Mouse (Mus musculus): ENCODE data around the gene Blvrb. TPM values are rescaled to one million over a fixed set of nuclear protein-coding genes. Genes with fewer than 3 reads are reported as not detected.
A peak's percentile ranks its signal among the peaks of the same experiment; 100 is the strongest.

Gene Blvrb
- polyA plus RNA-seq, 1 experiment from 2014 or later, result 34.3 TPM

DNA sequence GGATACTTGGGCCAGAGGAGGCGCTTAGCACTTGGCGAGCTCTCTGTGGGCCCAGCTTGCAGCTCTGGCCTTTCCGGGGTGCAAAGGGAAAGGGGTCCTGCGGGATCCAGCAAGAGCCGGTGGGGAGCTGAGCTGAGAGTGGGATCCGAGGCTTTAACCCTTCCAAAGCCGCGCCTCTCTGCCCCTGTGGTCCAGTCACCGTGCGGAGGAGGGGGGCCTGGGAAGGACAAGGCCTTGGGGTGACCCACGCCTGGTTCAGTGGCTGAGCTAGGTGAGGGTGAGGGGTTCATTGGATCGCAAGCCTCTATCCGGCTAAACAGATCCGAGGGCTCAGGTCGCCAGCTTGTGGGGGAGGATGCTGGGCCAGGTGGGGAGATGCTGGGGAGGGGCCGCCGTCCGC, 1.7 kb upstream of the Blvrb start:
- H3K27ac ChIP-seq (ENCODE audit: low read depth, low read length), result no peak overlapping the region
- DNase-seq (ENCODE audit: low spot score) (no peak), ATAC-seq (ENCODE audit: insufficient read depth, low FRiP score, low TSS enrichment) (no peak)
- H3K27me3 ChIP-seq (ENCODE audit: control insufficient read depth, insufficient read depth, low read length), result peaks cover 27% of the 10 kb centered on the region
- H3K4me2 ChIP-seq (ENCODE audit: low read depth), result peak overlapping the region; percentile 88
- WGBS, result 2% methylated on average over 15 of the region's 18 CpGs
- H3K36me3 ChIP-seq (ENCODE audit: control insufficient read depth, insufficient read depth, low read length), result no peaks in the 10 kb centered on the region
- peak overlapping the region; percentile 59 for H3K9ac ChIP-seq (ENCODE audit: low read length)
- peak overlapping the region; percentile 46 for H3K4me3 ChIP-seq (ENCODE audit: low read depth, low read length)
- H3K4me1 ChIP-seq (ENCODE audit: control insufficient read depth, insufficient read depth, low read length), result peaks cover 5% of the 10 kb centered on the region; the same call in 1 of the 2 replicates
- no peaks in the 10 kb centered on the region for H3K9me3 ChIP-seq (ENCODE audit: control insufficient read depth, low read length)

DNA sequence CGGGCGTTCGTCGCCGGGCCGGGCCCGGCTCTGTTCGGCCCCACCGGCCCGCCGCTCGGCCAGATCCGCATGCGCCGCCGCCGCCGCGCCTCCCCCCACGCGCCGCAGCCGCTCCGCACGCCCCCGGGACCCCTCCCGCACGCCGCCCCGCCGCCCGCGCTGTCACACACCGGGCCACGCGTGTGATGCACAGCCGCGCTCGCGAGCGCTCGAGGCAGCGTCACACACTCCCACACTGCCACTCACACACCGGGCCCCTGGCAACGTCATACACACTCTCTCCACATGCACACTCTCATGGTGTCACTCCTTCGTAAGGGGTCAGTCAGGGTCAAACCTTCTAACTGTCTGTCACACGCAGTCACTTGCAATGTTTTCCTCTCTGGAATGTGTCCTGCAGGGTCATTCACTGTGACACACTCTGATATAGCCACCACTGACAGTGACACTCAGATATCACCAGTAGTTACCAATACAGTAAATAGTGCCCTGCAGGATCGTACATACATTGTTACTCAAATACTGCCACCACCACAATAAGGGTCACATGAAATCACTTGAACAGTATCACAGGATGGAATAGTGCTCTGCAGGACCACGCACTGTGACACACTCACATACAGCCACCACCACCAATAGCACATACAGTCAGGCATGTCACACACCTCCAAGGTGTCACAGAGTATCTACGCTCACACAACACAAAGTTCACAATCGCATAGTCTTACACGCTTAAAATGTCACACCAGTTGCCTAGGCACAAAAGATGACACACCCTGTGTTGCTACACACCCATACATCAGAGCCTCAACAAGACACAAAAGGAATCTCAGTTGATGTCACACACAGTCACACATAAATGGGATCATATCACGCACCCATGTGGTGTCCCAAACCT, 1.0 kb upstream of the Blvrb start:
- H3K27me3 ChIP-seq (ENCODE audit: control insufficient read depth, insufficient read depth, low read length), result peaks cover 27% of the 10 kb centered on the region
- H3K9me3 ChIP-seq (ENCODE audit: control insufficient read depth, low read length), result no peaks in the 10 kb centered on the region
- peak overlapping the region; percentile 46 for H3K4me3 ChIP-seq (ENCODE audit: low read depth, low read length)
- no peaks in the 10 kb centered on the region for H3K36me3 ChIP-seq (ENCODE audit: control insufficient read depth, insufficient read depth, low read length)
- peak overlapping the region; percentile 59 for H3K9ac ChIP-seq (ENCODE audit: low read length)
- 14% methylated on average over 23 of the region's 53 CpGs for WGBS
- DNase-seq (ENCODE audit: low spot score) (no peak), ATAC-seq (ENCODE audit: insufficient read depth, low FRiP score, low TSS enrichment) (peak; percentile 49)
- peak overlapping the region; percentile 88 for H3K4me2 ChIP-seq (ENCODE audit: low read depth)
- H3K27ac ChIP-seq (ENCODE audit: low read depth, low read length), result no peak overlapping the region
- H3K4me1 ChIP-seq (ENCODE audit: control insufficient read depth, insufficient read depth, low read length), result peaks cover 5% of the 10 kb centered on the region; the same call in 1 of the 2 replicates

DNA sequence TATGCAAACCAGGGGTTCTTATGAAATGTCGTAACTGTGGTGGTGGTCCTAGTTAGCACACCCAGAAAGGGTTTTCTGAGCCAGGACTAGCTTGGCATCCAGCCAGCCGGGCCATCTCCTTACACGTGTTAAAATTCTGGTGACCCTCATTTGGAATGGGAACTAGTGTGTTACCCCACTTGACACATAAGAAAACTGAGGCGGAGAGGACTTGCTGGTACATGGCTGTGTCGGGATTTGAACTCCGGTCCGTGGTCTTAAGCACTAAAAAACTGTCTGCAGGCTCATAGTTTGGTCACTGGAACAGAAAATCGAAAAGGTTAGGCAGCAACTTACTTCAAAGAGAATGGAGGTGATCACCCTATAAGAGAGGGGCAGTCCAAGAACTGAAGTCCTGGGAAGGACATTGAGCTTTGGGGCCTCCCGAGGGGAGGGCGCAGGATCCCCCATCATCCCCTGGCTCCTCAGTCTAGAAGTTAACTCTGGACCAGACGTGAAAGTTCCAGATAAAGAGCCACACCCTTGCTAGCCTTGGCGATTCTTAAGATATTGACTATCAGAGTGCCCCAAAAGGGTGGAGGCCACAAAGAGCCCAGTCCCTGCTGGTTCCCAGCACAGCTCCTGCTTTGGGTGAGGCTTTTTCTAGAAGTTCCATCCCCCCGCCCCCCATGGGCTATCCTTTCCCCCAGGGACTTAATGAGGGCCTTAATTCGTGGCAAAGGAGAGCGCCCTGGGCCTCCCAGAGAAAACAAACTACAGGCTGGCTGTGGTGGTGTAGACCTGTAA, 836 bp downstream of the Blvrb start:
- Histone ChIP-seq H3K9me3 (ENCODE audit: control insufficient read depth, low read length) (no peaks in the 10 kb centered on the region), H3K9ac (ENCODE audit: low read length) (no peak overlapping the region), H3K27me3 (ENCODE audit: control insufficient read depth, insufficient read depth, low read length) (peaks cover 27% of the 10 kb centered on the region), H3K36me3 (ENCODE audit: control insufficient read depth, insufficient read depth, low read length) (no peaks in the 10 kb centered on the region), H3K4me3 (ENCODE audit: low read depth, low read length) (peak overlapping the region; percentile 38), H3K27ac (ENCODE audit: low read depth, low read length) (no peak overlapping the region), H3K4me1 (ENCODE audit: control insufficient read depth, insufficient read depth, low read length) (peaks cover 5% of the 10 kb centered on the region; the same call in 1 of the 2 replicates), H3K4me2 (ENCODE audit: low read depth) (peak overlapping the region; percentile 67)
- ATAC-seq (ENCODE audit: insufficient read depth, low FRiP score, low TSS enrichment), result no peak
- DNase-seq (ENCODE audit: low spot score), result no peak
- 62% methylated on average over 15 of the region's 15 CpGs for WGBS

DNA sequence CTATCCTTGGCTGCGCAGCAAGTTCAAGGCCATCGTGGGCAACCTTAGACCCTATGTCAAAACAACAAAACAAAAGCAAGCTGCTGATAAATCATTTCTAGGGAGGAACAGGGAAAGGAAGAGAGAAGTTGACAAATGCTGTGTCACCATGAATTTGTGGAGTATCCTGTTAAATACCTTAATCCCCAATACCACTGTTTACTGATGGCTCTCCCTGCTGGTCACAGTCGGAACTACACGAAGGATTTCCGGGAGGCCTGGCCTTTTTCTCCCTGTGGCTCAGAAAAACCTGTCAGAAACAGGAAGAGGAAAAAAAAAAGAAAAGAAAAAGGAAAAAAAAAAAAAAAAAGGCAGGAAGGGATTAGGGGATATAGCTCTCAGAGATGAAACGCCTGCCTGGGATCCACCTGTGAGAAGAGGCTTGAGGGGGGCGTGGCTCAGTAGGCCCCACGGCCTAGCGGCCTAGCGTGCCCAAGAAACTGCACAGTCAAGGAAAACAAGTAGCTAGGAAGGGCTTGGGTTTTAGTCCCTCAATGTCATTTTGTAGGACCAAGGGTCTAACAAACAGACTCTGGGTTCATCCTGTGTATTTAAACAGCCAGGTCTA, 1.6 kb downstream of the Blvrb start:
- H3K4me2 ChIP-seq (ENCODE audit: low read depth), result no peak overlapping the region
- WGBS, result 60% methylated on average over 10 of the region's 10 CpGs
- H3K9ac ChIP-seq (ENCODE audit: low read length), result no peak overlapping the region
- no peak overlapping the region for H3K27ac ChIP-seq (ENCODE audit: low read depth, low read length)
- DNase-seq (ENCODE audit: low spot score), result peak; percentile 45
- no peaks in the 10 kb centered on the region for H3K9me3 ChIP-seq (ENCODE audit: control insufficient read depth, low read length)
- peaks cover 27% of the 10 kb centered on the region for H3K27me3 ChIP-seq (ENCODE audit: control insufficient read depth, insufficient read depth, low read length)
- H3K36me3 ChIP-seq (ENCODE audit: control insufficient read depth, insufficient read depth, low read length), result no peaks in the 10 kb centered on the region
- H3K4me1 ChIP-seq (ENCODE audit: control insufficient read depth, insufficient read depth, low read length), result peaks cover 5% of the 10 kb centered on the region; the same call in 1 of the 2 replicates
- no peak overlapping the region for H3K4me3 ChIP-seq (ENCODE audit: low read depth, low read length)
- ATAC-seq (ENCODE audit: insufficient read depth, low FRiP score, low TSS enrichment), result no peak

DNA sequence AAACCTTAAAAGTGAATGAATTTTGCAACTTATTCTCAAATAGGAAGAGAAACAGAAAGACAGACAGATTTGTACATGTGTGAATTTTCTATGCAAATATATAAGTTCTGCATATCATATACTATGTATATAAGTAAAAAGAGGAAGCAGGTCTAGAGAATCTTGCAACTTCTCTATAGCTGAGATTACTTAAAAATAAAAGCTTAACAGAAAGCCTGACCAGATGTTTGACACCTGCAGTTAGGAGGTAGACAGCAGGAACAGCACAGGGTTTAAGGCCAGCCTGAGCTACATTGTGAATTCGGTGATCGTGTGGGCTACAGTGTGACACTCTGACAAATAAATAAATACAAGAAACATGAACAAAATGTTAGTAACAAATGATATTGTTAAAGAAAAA, 3.6 kb downstream of the Blvrb start:
- 89% methylated on average over 2 of the region's 2 CpGs for WGBS
- Histone ChIP-seq H3K27me3 (ENCODE audit: control insufficient read depth, insufficient read depth, low read length) (peaks cover 8% of the 10 kb centered on the region), H3K9me3 (ENCODE audit: control insufficient read depth, low read length) (no peaks in the 10 kb centered on the region), H3K36me3 (ENCODE audit: control insufficient read depth, insufficient read depth, low read length) (no peaks in the 10 kb centered on the region), H3K9ac (ENCODE audit: low read length) (no peak overlapping the region), H3K4me1 (ENCODE audit: control insufficient read depth, insufficient read depth, low read length) (peaks cover 2% of the 10 kb centered on the region; the same call in 1 of the 2 replicates), H3K27ac (ENCODE audit: low read depth, low read length) (no peak overlapping the region), H3K4me2 (ENCODE audit: low read depth) (no peak overlapping the region), H3K4me3 (ENCODE audit: low read depth, low read length) (no peak overlapping the region)
- ATAC-seq (ENCODE audit: insufficient read depth, low FRiP score, low TSS enrichment) (no peak), DNase-seq (ENCODE audit: low spot score) (no peak)

DNA sequence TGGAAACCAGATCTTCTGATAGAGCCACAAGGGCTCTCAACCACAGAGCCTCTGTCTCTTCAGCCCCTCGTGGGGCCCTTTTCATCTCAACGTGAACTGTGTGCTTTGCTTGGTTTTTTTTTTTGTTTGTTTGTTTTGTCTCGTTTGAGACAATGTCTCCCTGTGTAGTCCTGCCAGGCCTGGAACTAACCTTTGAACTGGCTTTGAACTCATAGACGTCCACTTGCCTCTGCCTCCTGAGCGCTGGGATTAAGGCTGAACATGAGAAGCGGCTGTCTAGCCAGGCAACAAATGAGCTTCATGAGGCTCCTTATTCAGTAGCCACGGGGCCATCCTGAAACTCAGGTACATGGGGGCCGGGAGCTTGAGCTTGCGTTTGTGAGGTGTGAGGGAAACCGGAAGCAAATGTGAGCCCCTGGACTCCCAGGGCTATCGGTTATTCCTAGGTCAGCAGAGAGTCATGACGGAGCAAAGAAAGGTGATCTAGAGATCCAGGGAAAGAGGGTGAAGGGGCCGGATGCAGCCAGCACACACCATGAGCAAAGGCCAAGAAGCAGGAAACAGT, 4.5 kb downstream of the Blvrb start:
- Histone ChIP-seq H3K9ac (ENCODE audit: low read length) (no peak overlapping the region), H3K4me1 (ENCODE audit: control insufficient read depth, insufficient read depth, low read length) (no peaks in the 10 kb centered on the region), H3K4me3 (ENCODE audit: low read depth, low read length) (no peak overlapping the region), H3K27me3 (ENCODE audit: control insufficient read depth, insufficient read depth, low read length) (no peaks in the 10 kb centered on the region), H3K9me3 (ENCODE audit: control insufficient read depth, low read length) (no peaks in the 10 kb centered on the region), H3K36me3 (ENCODE audit: control insufficient read depth, insufficient read depth, low read length) (no peaks in the 10 kb centered on the region), H3K4me2 (ENCODE audit: low read depth) (no peak overlapping the region), H3K27ac (ENCODE audit: low read depth, low read length) (no peak overlapping the region)
- DNase-seq (ENCODE audit: low spot score) (no peak), ATAC-seq (ENCODE audit: insufficient read depth, low FRiP score, low TSS enrichment) (no peak)
- 58% methylated on average over 13 of the region's 13 CpGs for WGBS

DNA sequence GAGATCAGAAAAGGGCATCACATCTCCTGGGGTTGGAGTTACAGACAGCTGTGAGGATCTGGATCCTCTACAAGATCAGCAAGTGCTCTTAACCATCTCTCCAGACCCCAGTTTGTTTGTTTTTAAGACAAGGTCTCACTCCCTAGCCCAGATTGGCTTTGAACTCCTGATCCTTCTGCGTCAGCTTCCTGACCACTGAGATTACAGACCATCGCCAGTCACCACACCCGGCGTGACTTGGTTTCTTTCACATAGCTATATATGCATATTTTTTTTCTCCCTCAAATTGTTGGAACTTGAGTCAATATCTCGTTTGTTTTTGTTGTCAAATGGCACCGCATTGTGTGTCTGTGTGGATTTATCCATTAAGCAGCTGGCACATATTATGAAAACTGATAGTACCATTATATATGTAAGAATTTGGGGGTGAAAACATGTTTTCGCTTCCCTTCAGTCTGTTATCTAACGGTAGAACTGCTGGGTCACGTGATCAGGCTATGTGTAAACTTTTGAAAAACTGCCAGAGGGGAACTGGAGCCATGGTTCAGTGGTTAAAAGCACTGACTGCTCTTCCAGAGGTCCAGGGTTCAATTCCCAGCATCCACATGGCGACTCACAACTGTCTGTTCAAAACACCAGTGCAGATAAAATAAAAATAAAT, 6.8 kb downstream of the Blvrb start:
- DNase-seq (ENCODE audit: low spot score) (no peak), ATAC-seq (ENCODE audit: insufficient read depth, low FRiP score, low TSS enrichment) (no peak)
- H3K36me3 ChIP-seq (ENCODE audit: control insufficient read depth, insufficient read depth, low read length), result no peaks in the 10 kb centered on the region
- no peak overlapping the region for H3K27ac ChIP-seq (ENCODE audit: low read depth, low read length)
- WGBS, result 80% methylated on average over 10 of the region's 10 CpGs
- no peaks in the 10 kb centered on the region for H3K9me3 ChIP-seq (ENCODE audit: control insufficient read depth, low read length)
- H3K27me3 ChIP-seq (ENCODE audit: control insufficient read depth, insufficient read depth, low read length), result no peaks in the 10 kb centered on the region
- H3K4me2 ChIP-seq (ENCODE audit: low read depth), result no peak overlapping the region
- H3K9ac ChIP-seq (ENCODE audit: low read length), result no peak overlapping the region
- no peak overlapping the region for H3K4me3 ChIP-seq (ENCODE audit: low read depth, low read length)
- no peaks in the 10 kb centered on the region for H3K4me1 ChIP-seq (ENCODE audit: control insufficient read depth, insufficient read depth, low read length)

DNA sequence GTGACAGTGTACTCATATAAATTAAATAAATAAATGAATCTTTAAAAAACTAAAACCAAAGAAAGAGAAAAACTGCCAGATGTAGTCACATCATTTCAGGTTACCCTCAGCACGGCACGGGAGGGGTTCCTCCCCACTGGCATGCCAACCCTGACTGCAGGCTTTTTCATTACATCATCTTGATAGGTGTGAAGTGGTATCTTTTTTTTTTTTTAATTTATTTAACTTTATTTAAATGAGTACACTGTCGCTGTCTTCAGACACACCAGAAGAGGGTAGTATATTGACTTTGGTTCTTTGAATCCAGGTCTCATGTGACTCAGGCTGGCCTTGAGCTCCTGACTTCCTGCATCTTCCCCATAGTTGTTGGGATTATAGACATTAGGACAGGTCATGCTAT, 7.5 kb downstream of the Blvrb start:
- Histone ChIP-seq H3K36me3 (ENCODE audit: control insufficient read depth, insufficient read depth, low read length) (no peaks in the 10 kb centered on the region), H3K9ac (ENCODE audit: low read length) (no peak overlapping the region), H3K4me2 (ENCODE audit: low read depth) (no peak overlapping the region), H3K4me1 (ENCODE audit: control insufficient read depth, insufficient read depth, low read length) (no peaks in the 10 kb centered on the region), H3K4me3 (ENCODE audit: low read depth, low read length) (no peak overlapping the region), H3K27me3 (ENCODE audit: control insufficient read depth, insufficient read depth, low read length) (no peaks in the 10 kb centered on the region), H3K27ac (ENCODE audit: low read depth, low read length) (no peak overlapping the region), H3K9me3 (ENCODE audit: control insufficient read depth, low read length) (no peaks in the 10 kb centered on the region)
- ATAC-seq (ENCODE audit: insufficient read depth, low FRiP score, low TSS enrichment), result no peak
- DNase-seq (ENCODE audit: low spot score), result no peak
- 89% methylated on average over 3 of the region's 3 CpGs for WGBS
